Mouse (Mus musculus): ENCODE measurements around the gene Slc25a25. TPM values are rescaled to one million over a fixed set of nuclear protein-coding genes. Genes with fewer than 3 reads are reported as not detected.
A peak's percentile ranks its signal among the peaks of the same experiment; 100 is the strongest.

The Slc25a25 gene
- polyA plus RNA-seq, 2 experiments from 2014 or later, result 4.7 to 6.7 TPM

- no peak for ATAC-seq
Observed at GRCm38 (mm10) chr2:32458300-32458699, 7.1 kb upstream of the Slc25a25 start.

GRCm38 (mm10) chr2:32455101-32455500 lies 3.9 kb upstream of the Slc25a25 start:
- no peak for ATAC-seq

- no peak for ATAC-seq
Observed at GRCm38 (mm10) chr2:32454633-32455032, 3.4 kb upstream of the Slc25a25 start.

GRCm38 (mm10) chr2:32453641-32454303 lies 2.5 kb upstream of the Slc25a25 start:
- ATAC-seq, result no peak

GRCm38 (mm10) chr2:32452441-32452971 lies 1.3 kb upstream of the Slc25a25 start:
- ATAC-seq, result no peak

- peak; percentile 79 for ATAC-seq
Observed at GRCm38 (mm10) chr2:32451870-32452372, 676 bp upstream of the Slc25a25 start.

- no peak for ATAC-seq
Observed at GRCm38 (mm10) chr2:32449761-32450754, 1.2 kb downstream of the Slc25a25 start, which contains the start of gene Naif1. Naif1 (plus strand) TSS chr2:32450457.

- ATAC-seq, result no peak
Observed at GRCm38 (mm10) chr2:32448480-32448879, 2.8 kb downstream of the Slc25a25 start.

- ATAC-seq, result peak; percentile 52
Observed at GRCm38 (mm10) chr2:32447264-32447936, 3.8 kb downstream of the Slc25a25 start.

GRCm38 (mm10) chr2:32445535-32445934 lies 5.7 kb downstream of the Slc25a25 start:
- no peak for ATAC-seq

- ATAC-seq, result no peak
Observed at GRCm38 (mm10) chr2:32441550-32441949, 9.7 kb downstream of the Slc25a25 start.

- no peak for ATAC-seq
Observed at GRCm38 (mm10) chr2:32440632-32441031, 10.6 kb downstream of the Slc25a25 start.

GRCm38 (mm10) chr2:32440164-32440563 lies 11.1 kb downstream of the Slc25a25 start:
- ATAC-seq, result no peak

- ATAC-seq, result no peak
Observed at GRCm38 (mm10) chr2:32439177-32439576, 12.1 kb downstream of the Slc25a25 start.

GRCm38 (mm10) chr2:32438733-32439132 lies 12.5 kb downstream of the Slc25a25 start:
- ATAC-seq, result no peak

- ATAC-seq, result no peak
Observed at GRCm38 (mm10) chr2:32437612-32438166, 13.6 kb downstream of the Slc25a25 start.

- no peak for ATAC-seq
Observed at GRCm38 (mm10) chr2:32436686-32437372, 14.4 kb downstream of the Slc25a25 start.

GRCm38 (mm10) chr2:32430701-32431676 lies 20.3 kb downstream of the Slc25a25 start:
- no peak for ATAC-seq

- no peak for ATAC-seq
Observed at GRCm38 (mm10) chr2:32429215-32429891, 21.9 kb downstream of the Slc25a25 start.

Measured in CD4-positive, CD25-positive, alpha-beta regulatory T cell, adult 4 months (primary cell).